Mouse (Mus musculus) limb, embryonic 14.5 days (tissue): ENCODE measurements around the gene Cfap97d2. TPM values are rescaled to one million over a fixed set of nuclear protein-coding genes. Genes with fewer than 3 reads are reported as not detected.

Experiments used
- ATAC-seq: fragments of 200-750 bp; cut with Nextera tagmentation; 2 replicates; pipeline ENCODE4 v1.8.0; 2017; ENCODE audit warnings: low read depth, moderate number of reproducible peaks, moderate TSS enrichment; ENCODE audit not compliant: low FRiP score
- DNase-seq: peaks from one replicate; pipeline ENCODE4 v3.0.0-alpha.2; 2015; ENCODE audit warnings: low spot score
- H3K27ac ChIP-seq: fragments of 300-500 bp; sonication (generic); replicated peaks from 2 replicates; pipeline ENCODE4 v1.5.1; 2014; ENCODE audit warnings: low read depth, mild to moderate bottlenecking, low read length, moderate library complexity, mixed read lengths
- H3K27me3 ChIP-seq: fragments of 300-500 bp; sonication (generic); 2 replicates; pipeline ENCODE4 v1.6.1; 2014; ENCODE audit warnings: low read length, mixed read lengths; ENCODE audit not compliant: control insufficient read depth, insufficient read depth
- H3K36me3 ChIP-seq: fragments of 300-500 bp; sonication (generic); 2 replicates; pipeline ENCODE4 v1.6.1; 2014; ENCODE audit warnings: mild to moderate bottlenecking, low read length, moderate library complexity, mixed read lengths; ENCODE audit not compliant: control insufficient read depth, insufficient read depth
- H3K4me1 ChIP-seq: fragments of 300-500 bp; sonication (generic); 2 replicates; pipeline ENCODE4 v1.6.1; 2014; ENCODE audit warnings: antibody characterized with exemption, low read length, mixed read lengths; ENCODE audit not compliant: control insufficient read depth, insufficient read depth
- H3K4me2 ChIP-seq: fragments of 300-500 bp; sonication (generic); replicated peaks from 2 replicates; pipeline ENCODE4 v1.6.1; 2014; ENCODE audit warnings: low read depth, mild to moderate bottlenecking, low read length, moderate library complexity; ENCODE audit not compliant: severe bottlenecking
- H3K4me3 ChIP-seq: fragments of 300-500 bp; sonication (generic); replicated peaks from 2 replicates; pipeline ENCODE4 v1.5.1; 2014; ENCODE audit warnings: low read length
- H3K9ac ChIP-seq: fragments of 300-500 bp; sonication (generic); 2 replicates; pipeline ENCODE4 v1.6.1; 2014; ENCODE audit warnings: mild to moderate bottlenecking, low read depth, low read length, moderate library complexity; ENCODE audit not compliant: severe bottlenecking
- H3K9me3 ChIP-seq: fragments of 300-500 bp; sonication (generic); 2 replicates; pipeline ENCODE4 v1.6.1; 2016; ENCODE audit warnings: low read length; ENCODE audit not compliant: control insufficient read depth
- POLR2A ChIP-seq: fragments of 200-500 bp; IDR thresholded peaks from 2 replicates; pipeline ENCODE4 v1.8.0; 2012; ENCODE audit warnings: inconsistent platforms, mild to moderate bottlenecking, moderate library complexity, borderline replicate concordance; ENCODE audit not compliant: insufficient read depth, insufficient read length; ENCODE audit errors: extremely low read depth
- WGBS: fragments of 180-500 bp; shearing (Covaris S2); extraction: QIAGEN DNeasy Blood & Tissue Kit; methylation state at CpG from one replicate; pipeline ENCODE4 v1.1.7; 2014; 5-methylcytosine and 5-hydroxymethylcytosine counted together
- polyA plus RNA-seq, 2 experiments: library from polyadenylated mRNA; depleted of rRNA in 1 of 2; stranded (reverse) in 1 of 2; unstranded in 1 of 2; fragments of >200 nt; fragmentation: Nextera tagmentation in 1 of 2; extraction: Ambion mirVana in 1 of 2; gene quantifications; 2 replicates each; pipeline versions ENCODE4 v1.2.1 to v1.2.3; 2012 to 2014

The Cfap97d2 gene
- 0.10 and 0.18 TPM in 2 replicates for polyA plus RNA-seq (2012; rRNA removed)
- polyA plus RNA-seq (2014; fragmentation: Nextera tagmentation; extraction: Ambion mirVana): not detected in 2 replicates

GRCm38 (mm10) chr8:13705668-13706067, at the start of gene Cfap97d2:
Gene Cfap97d2, plus strand, starts transcription at chr8:13705889.
- WGBS: 10% methylated on average over 5 of the region's 5 CpGs

GRCm38 (mm10) chr8:13657479-13657878, 48.2 kb upstream of the Cfap97d2 start:
- Histone ChIP-seq H3K4me2 (no peak overlapping the region), H3K36me3 (no peaks in the 10 kb centered on the region), H3K4me3 (no peak overlapping the region), H3K27ac (no peak overlapping the region), H3K4me1 (no peaks in the 10 kb centered on the region), H3K9me3 (no peaks in the 10 kb centered on the region), H3K9ac (no peak overlapping the region), H3K27me3 (no peaks in the 10 kb centered on the region)
- WGBS: 72% methylated on average over 12 of the region's 12 CpGs
- ATAC-seq (no peak), DNase-seq (no peak)
- TF ChIP-seq POLR2A: no peak

More at GRCm38 (mm10) chr8:13705668-13706067, at the start of gene Cfap97d2:
- no peak for TF ChIP-seq POLR2A
- DNase-seq (peak; percentile 24), ATAC-seq (peak; percentile 80; the same call in 1 of the 2 replicates)
- Histone ChIP-seq H3K4me3 (no peak within 1 kb of the TSS), H3K4me1 (peaks cover 6% of the 10 kb centered on the region), H3K9ac (no peak within 1 kb of the TSS), H3K27ac (no peak within 1 kb of the TSS), H3K27me3 (no peaks in the 10 kb centered on the region), H3K9me3 (no peaks in the 10 kb centered on the region), H3K36me3 (no peaks in the 10 kb centered on the region), H3K4me2 (no peak within 1 kb of the TSS)

- Histone ChIP-seq H3K9ac (no peak overlapping the region), H3K4me2 (no peak overlapping the region), H3K4me3 (no peak overlapping the region), H3K36me3 (no peaks in the 10 kb centered on the region), H3K27ac (no peak overlapping the region), H3K9me3 (no peaks in the 10 kb centered on the region), H3K4me1 (peaks cover 11% of the 10 kb centered on the region), H3K27me3 (no peaks in the 10 kb centered on the region)
- DNase-seq (no peak), ATAC-seq (no peak)
- no peak for TF ChIP-seq POLR2A
- WGBS: 80% methylated on average over 13 of the region's 13 CpGs
Observed at GRCm38 (mm10) chr8:13660323-13660722, 45.4 kb upstream of the Cfap97d2 start.

- H3K27me3 ChIP-seq: no peaks in the 10 kb centered on the region
- DNase-seq (no peak), ATAC-seq (no peak)
- peaks cover 28% of the 10 kb centered on the region for H3K4me1 ChIP-seq
- TF ChIP-seq POLR2A: no peak
- no peak overlapping the region for H3K4me3 ChIP-seq
- H3K36me3 ChIP-seq: no peaks in the 10 kb centered on the region
- H3K27ac ChIP-seq: no peak overlapping the region
- no peak overlapping the region for H3K9ac ChIP-seq
- H3K4me2 ChIP-seq: no peak overlapping the region
- H3K9me3 ChIP-seq: no peaks in the 10 kb centered on the region
- WGBS: 70% methylated on average over 6 of the region's 6 CpGs
Observed at GRCm38 (mm10) chr8:13664711-13665210, 40.9 kb upstream of the Cfap97d2 start.

- Histone ChIP-seq H3K4me2 (no peak overlapping the region), H3K27ac (no peak overlapping the region), H3K9me3 (no peaks in the 10 kb centered on the region), H3K27me3 (no peaks in the 10 kb centered on the region), H3K36me3 (no peaks in the 10 kb centered on the region), H3K4me3 (no peak overlapping the region), H3K9ac (no peak overlapping the region), H3K4me1 (peaks cover 28% of the 10 kb centered on the region)
- ATAC-seq (no peak), DNase-seq (no peak)
- no peak for TF ChIP-seq POLR2A
- 87% methylated on average over 4 of the region's 4 CpGs for WGBS
Observed at GRCm38 (mm10) chr8:13665538-13665937, 40.2 kb upstream of the Cfap97d2 start.
